Mouse (Mus musculus) spleen, postnatal 10 days (tissue): ENCODE measurements around the gene Prr11.

Experiments used
- DNase-seq, 2 experiments: peaks; one replicate each; pipeline ENCODE4 v3.0.0; 2021 to 2022; ENCODE audit warnings: low spot score in 2 of 2

The Prr11 gene

GRCm38 (mm10) chr11:87046968-87047367 lies 61.5 kb downstream of the Prr11 start:
- DNase-seq, result peak in 1 of 2 experiments; percentile 39

GRCm38 (mm10) chr11:87043052-87043451 lies 65.5 kb downstream of the Prr11 start:
- DNase-seq, result no peak

GRCm38 (mm10) chr11:87039307-87039963 lies 69.1 kb downstream of the Prr11 start:
- DNase-seq, result peak in 1 of 2 experiments; percentile 19
